Mouse (Mus musculus) c-Kit-positive CD71-positive TER-119-negative erythroid progenitor cells, embryonic 14.5 days (primary cell): ENCODE data around the gene Map3k6.

Experiments
- DNase-seq: peaks from one replicate; pipeline ENCODE4 v3.0.0-alpha.2; 2013; ENCODE audit warnings: low read depth

Gene Map3k6

DNA sequence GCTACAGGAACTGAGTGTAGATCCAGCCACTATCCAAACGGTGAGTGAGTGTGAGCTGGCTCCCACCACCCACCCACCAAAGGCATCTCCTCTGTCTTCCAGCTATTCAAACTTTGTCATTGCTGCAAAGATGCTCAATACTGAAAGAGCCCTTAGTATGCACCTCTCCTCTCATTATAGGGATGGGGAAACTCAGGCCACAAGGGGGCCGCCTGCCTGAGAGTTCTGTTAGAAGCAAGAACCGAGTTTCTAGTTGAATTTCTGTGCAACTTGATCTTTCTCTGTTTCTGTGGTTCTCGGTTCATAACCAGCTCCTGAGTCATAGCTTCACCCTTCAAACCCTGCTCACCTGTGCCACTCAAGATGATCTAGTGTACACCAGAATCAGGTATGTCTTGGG lies 11.5 kb downstream of the Map3k6 start:
- DNase-seq: no peak

DNA sequence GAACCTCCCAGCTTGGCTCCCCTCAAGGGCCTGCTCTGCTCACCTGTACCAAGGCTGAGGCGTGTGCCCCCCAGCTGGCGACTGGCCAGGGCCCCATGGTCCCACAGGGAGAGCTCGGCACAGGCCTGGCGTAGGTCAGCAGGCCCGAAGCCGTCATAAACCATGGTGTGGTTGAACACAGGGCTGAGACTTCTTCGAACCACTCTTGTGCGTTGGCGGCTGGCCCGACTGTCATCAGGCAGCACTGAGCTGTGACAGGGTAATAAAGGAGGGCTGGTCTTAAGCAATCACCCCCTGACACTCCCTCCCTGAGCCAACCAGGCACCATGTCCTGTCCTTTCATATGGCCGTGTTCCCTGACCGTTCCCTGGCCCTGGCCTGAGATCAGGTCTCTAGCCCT lies 12.8 kb downstream of the Map3k6 start:
- no peak for DNase-seq

DNA sequence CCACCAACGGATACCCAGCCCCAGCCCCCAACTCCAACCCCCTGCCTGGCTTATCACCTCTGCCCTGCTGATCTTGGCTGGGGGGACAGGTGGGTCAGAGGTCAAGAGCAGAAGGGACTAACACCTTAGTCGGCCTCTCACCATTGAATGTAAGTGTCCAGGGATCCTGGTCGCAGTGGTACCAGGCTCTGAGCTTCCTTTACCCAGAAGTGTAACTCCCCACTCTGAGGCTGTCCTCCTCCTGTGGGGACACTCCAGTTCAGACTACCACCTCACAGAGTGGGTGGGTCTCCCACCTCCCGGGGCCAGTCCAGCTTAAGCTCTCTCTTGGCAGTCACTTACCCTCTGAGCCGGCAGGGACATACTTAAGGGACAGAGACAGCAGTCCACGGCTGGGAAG lies 14.8 kb downstream of the Map3k6 start:
- DNase-seq: no peak

DNA sequence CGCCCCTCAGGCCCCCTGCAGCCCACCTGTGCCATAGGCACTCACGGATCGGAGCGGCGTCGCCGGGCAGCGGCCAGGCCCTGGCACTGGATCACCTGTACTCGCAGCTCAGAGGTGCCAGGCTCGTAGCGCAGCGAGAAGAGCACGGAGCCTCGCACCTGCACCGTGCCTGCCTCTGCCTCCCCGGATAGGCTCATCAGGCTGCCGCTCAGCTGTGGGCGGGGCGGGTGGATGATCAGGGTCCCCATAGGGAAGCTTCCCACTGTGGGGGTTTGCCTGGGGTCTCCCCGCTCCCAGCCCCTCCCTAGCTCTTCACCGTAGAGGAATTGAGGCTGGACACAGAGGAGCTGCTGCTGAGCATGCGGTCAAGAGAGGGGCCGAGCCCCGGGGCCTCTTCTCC lies 16.2 kb downstream of the Map3k6 start:
- DNase-seq: no peak

DNA sequence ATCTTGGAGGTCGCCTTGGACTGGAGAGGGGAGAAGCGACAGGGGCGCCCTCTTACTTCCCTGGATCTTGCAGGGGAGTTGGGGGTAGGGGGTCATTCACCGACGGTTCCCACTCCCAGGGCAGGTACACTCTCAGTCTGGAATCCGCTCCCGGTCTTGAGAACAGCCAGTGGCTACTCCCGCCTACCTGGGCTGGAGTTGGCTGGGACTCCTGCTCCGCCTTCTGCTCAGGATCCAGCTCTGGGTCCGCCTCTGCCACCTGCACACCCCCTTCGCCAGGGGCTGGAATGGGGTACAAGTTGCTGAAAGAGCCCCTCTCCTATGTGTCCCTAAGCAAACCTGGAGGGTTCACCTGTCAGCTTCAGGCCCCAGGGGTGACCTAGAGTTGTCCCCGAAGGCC lies 16.6 kb downstream of the Map3k6 start:
- no peak for DNase-seq

DNA sequence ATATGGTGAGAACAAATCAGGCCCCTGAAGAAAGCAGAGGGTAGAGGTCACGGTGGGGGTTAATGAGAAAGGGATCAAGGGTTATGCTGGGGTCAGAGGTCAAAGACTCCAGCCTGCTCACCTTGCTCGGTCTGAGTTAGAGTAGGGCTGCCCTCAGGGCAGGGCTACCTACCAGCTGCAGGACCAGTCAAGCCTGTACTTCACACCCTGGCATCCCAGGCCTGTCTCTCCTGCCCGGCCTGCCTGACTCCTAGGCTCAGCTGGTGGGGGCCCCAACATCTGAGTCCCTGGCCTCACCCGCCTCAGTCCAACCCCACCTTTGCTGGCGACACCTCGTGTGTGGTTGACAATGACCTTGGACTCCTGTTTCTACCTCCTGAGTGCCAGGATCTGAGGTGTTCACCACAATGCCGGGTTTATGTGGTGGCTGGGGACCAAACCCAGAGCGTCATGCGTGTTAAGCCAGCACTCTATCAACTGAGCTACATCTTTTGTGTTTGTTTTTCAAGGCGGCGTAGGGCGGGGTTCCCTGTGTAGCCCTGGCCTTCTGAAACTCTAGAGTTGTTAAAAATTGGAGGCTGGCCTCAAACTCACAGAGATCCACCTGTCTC lies 17.3 kb downstream of the Map3k6 start:
- no peak for DNase-seq

DNA sequence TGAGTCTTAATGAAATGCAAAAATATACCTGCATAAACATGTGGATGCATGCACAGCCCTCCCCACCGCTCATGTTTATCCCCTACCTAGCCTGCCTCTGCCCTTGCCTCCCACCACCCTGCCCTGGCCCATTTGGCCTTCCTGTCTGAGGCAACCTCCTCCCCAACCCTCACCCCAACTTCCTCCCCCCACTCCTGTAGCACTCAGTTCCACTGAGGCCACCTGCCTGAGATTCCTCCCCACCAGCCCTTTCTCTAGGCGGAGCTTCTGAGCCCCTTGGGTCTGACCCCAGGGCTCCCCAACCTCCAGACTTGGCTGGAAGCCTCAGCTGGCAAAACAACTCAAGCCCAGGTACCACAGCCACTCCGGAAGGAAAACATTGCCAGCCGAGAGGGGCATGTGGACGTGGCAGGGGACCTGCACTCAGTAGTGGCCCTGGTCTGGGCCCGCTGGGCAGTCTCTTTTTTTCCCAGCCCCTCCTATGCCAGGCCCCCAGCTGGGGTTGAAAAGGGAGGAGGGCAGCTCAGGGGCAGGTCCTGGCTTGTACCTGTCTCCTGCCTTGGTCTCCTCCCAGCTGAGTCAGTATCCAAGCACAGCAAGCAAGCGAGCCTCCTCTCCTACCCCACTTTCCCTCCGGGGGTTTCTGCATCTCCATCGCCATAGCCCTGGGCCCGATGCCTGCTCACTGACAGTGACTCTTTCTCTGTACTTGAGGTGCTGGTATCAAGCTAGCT lies 21.2 kb downstream of the Map3k6 start:
- DNase-seq: no peak

DNA sequence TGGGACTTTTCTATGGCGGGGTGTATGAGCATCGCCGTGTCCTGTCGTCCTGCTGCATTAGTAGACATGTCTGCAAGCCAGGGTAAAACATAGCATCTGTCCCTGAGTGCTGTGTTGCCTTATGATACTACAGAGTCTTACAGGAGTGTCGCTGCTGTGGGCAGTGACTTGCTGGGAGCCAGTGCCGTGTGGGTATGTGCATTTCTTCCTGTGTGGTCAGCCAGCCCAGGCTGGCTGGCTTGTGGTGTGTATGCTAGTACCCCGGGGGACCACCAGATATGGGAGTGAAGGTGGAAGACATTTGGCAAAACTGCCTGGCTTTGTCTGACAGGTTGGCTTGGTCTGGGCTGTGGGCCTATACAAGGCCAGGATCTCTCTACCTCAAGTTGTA lies 21.8 kb downstream of the Map3k6 start:
- no peak for DNase-seq

DNA sequence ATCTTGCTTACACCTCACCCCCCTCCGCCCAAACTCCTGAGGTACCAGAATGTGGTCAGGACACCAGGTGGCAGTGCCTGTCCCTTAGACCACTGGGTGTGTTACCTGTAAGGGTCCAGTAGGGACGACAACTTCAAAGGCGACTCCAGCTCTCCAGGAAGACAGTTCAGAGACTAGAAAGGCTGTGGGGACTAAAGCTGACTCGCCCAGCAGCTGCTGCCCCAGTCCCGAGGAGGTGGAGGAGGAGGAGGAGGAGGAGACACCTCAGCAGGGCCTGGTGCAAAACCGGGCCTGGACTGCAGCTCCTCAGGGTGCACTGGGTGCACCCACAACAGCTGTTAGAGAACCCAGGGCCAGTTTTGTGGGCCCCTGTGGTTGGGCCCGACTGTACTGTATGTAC lies 22.3 kb downstream of the Map3k6 start, which contains the start of gene Sytl1:
TSS of gene Sytl1 (minus strand) at position 232 of the 400 bp plus-strand sequence.
- no peak for DNase-seq

DNA sequence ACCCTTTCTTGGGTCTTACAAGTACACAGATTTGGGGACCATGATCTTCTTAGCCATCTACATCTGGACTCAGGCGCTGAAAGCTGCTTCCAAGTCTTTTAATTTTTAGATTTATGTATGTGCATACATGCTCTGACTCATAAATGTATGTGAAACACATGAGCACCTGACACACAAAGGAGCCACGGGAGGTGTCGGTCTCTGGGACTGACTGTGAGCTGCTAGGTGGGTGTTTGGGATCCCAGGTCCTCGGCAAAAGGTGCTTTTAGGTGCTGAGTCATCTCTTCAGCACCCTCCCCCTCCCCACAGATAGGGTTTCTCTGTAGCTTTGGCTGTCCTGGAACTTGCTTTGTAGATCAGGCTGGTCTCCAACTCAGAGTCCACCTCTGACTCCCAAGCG lies 23.1 kb downstream of the Map3k6 start:
- no peak for DNase-seq

DNA sequence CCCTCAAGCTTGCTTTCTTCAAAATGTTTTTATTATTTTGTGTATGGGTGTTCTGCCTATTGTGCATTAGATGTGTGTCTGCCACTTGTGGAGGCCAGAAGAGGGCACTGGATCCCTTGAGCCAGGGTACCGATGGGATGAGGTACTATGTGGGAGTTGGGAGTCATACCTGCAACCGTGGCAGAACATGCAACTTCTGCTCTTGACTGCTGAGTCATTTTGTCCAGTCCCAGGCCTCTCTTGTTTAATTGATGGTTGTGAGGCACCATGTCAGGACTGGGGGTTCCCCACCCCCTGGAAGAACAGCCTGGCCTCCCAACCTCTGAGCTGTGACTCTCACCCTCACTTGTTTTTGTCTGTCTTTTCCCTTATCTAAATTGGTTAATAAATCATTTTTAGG lies 23.9 kb downstream of the Map3k6 start:
- no peak for DNase-seq

DNA sequence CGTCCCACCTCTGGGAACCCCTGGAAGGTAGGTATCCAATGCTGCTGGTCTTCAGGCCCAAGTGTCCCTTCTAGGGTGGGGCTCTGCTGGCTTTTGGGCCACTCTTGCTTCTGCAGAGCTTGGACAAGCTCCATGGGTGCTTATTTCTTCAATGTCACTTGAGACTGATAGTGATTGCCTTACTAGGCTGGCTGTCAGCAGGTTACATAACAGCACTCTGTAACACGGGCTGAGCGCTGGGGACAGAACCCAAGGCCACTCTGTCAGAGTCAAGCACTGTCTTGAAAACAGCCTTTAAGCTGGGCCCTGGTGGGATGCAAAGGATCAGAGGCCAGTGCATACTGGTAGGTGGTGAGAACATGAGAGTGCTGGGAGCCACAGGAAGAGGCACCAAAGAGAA lies 24.7 kb downstream of the Map3k6 start:
- DNase-seq: no peak

DNA sequence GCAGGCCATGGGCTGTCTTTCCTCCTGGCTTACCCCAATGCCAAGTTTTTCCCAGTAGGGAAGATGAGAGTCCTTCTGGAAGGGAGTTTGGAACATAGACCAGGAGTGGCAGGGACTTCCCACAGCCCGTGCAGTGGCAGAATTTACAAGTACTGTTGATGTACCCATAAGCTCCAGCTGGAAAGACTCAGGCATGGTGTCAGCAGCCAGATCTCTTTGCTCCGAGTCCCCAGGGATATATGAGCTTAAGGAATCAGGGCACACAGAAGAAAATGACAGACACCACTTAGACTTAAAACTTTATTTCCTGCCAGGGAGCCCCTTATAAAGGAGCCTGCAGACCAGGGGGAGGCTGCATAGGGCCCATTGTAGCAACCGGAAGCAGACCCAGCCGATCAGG lies 25.1 kb downstream of the Map3k6 start:
- no peak for DNase-seq

DNA sequence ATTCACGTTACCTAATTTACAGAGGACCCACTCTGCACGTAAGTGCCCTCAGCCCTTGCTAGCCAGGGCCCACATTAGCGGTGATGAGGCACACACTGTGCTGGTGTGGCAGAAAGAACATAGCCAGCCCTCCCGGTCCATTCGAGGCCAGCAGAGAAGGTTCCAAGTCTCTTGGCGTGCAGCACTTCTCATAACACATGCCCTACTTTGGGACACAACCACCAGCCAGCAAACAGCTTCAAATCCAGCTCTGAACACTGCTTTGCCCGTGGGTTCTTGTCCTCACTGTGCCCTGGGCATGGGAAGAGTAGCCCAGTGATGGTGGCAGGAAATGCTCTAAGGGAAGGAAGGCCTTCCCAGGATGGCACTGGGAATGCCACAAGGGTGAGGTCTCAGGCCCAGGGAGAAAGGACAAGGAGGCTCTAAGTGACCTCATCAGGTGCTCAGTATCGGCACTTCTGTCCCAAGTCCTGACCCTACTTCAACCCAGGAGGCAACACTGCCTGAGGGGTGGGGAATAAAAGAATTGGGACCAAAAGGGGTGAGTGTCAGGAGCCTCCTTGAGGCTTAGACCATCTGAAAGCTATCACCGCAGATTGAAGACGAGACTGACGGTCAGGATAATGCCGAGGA lies 25.7 kb downstream of the Map3k6 start:
- DNase-seq: no peak

DNA sequence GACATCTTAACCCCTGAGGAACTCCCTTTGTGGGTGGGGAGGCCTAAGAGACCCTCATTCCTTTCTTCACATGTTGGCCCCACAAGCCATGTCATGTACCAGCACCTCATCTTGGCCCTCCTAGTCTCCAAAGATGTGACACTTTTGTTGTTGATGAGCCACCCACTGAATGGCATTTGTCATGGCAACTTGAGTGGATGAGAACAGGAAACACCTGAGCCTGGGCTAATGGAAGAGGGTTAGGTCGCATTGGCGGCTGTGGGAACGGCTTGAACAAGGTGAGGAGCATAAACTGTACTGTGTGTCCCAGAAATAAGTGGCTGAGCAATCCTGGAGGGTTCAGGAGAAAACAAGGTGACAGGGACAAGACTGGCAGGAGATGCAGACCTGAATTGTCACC lies 28.3 kb downstream of the Map3k6 start:
- DNase-seq: no peak

DNA sequence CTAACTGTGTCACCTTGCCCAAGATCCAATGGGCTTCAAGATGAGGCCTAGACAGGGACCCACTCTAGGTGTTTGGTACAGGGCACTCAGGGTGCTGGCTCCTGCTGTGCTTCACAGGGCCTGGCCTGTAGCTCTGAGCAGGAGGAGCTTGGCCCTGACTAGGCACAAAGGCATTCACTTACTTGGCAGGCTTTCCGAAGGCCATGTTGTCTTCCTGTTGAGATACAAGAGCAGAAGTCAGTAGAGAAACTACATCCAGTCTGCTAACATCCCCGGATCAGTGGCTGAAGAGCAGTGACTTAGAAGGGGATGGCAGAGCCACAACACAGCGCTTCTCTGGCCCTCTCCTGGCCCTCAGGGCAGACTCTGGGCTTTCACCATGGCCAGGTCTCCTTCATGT lies 29.0 kb downstream of the Map3k6 start:
- DNase-seq: no peak

DNA sequence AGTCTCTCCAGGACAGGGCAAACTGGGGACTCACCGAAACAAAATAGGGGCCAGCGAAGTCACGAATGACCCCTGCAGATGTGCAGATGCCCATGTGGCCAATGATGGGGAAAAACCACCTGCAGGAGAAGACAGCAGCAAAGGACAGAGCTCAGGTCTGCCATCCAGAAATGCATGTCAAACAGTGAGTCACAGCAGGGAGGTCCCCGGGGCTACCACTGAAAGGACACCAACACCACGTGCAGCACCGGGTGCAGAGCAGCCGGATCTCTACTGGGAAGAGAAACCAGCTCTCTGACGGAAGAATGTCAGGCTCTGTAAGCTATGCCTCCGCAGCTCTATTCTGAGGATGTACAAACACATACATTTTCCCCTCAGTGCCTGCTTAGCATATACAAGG lies 30.3 kb downstream of the Map3k6 start:
- DNase-seq: no peak

DNA sequence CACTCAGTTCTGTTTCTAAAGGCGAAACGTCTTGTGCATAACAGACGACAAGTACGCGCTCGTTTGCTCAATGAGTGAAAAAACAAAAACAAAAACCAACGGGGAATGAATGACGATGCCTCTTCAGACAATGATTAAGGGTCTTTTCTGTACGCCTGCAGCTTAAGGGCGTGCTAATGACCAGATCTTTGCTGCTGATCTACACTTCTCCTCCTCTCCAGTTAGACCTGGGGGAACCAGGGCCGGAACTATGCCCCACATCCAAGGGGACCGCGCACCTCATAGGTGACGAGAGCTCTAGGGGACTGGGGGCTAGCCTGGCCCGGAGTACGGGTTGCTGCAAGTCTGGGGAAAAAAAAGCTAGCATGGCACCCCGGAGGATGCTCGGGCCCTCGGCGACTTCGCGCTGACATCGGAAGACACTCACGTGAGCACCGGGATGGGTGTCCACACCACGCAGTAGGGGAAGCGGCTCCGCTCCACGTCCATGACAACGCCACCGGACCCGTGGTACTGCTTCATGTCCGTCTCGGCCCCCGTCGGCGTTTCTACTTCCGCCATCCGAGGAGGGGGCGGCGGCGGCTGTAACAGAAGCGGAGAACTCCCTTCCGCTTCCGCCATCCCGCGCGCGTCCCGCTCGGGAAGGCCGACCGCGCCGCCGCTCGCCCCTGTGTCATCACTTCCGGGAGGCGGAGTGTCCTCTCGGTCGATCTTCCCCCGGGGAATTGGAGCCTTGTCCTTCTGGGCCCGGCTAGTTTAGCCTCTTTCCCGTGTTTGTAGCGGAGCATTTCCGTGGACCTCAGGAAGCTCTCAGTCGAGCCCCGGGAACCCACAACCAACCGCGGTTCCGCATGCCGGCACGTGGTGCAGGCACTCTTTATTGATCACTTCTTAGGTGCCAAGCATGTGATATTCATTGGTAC lies 36.7 kb downstream of the Map3k6 start, which contains the start of gene Tmem222:
TSS of gene Tmem222 (minus strand) at position 689 of the 923 bp plus-strand sequence.
- DNase-seq: peak; percentile 94

DNA sequence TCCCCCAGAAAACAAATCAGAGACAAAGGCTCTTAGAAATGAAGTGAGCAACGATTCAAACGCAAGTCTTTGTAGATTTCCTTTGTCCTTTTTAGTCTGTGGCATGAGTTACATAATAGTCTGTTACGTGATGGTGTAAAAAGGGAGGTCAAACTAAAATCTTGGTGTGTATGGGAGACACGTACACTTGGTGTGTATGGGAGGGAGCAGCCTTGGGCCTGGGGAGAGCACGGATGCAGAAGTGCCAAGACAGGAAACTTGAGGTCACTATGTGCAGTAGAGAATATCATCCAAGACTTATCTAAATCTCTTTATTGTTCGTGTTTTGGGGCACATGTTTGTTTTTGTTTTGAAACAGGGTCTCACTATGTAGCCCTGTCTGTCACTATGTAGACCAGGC lies 37.4 kb downstream of the Map3k6 start:
- DNase-seq: no peak

DNA sequence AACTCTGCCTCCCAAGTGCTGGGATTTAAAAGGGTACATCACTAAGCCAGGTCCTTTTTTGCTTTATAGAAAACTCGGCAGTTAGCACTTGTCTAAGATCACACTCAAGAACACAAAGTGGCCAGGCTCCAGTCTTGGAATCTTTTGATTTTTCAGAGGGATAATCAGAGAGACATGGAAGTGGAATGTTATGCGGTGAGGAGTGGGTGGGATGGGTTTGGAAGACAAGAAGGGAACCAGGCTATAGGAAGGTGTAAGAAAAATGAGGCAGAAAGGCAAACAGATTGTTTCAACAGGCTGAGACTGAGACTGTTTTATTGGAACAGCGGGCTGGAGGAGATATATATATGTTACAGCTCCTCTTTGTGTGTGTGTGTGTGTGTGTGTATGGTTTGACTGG lies 37.9 kb downstream of the Map3k6 start:
- DNase-seq: no peak

DNA sequence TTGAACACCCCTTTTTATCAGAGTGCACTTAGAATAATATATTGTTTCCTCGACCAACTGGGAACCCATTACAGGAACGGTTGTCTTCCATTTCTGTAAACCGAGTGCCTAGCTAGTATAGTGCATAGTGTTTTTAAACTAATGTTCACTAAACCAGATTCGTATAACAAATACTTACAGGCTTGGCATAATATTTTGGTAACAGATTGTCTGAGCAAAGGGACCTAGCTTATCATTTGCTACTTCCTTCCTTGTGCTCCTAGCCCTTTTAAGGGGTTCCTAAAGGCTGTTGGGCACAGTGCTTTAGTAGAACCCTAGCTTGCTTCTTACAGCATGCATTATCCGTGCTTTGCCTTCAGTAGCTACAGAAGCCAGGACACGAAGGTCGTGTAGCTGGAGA lies 40.9 kb downstream of the Map3k6 start:
- DNase-seq: no peak

DNA sequence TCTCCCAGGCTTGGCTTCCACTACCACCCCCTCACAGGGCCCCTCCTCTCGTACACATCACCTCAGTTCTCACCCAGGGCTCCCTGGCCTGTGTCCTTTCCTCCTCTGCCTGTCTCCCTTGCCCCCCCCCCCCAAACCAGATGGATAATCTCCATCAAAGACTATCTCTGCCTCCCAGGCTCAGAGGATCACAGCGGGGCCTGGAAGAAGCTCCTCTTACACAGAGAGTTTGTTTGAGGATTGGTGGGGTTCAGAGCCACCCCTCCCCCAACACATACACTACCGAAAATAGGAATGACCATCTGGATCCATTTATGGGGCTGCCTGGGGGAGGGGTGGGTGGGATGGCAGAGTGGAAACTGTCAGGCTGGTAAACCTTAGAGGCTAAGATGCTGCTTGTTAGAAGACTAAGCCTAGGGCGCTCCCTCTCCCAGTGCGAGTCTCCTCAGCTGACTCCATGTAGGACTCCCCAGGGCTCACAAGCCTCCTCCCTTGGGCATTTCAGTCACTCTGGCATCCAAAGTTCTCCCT lies 41.4 kb downstream of the Map3k6 start:
- DNase-seq: no peak
